Mouse (Mus musculus): ENCODE results near the gene Myh2. TPM values are rescaled to one million over a fixed set of nuclear protein-coding genes. Genes with fewer than 3 reads are reported as not detected.

Myh2 gene
- polyA plus RNA-seq, 1 experiment from 2014 or later: not detected

- no peak for ATAC-seq (ENCODE audit: low FRiP score)
- no peaks in the 10 kb centered on the region for H3K27me3 ChIP-seq (ENCODE audit: control insufficient read depth, insufficient read depth, low read length)
- no peaks in the 10 kb centered on the region for H3K9me3 ChIP-seq (ENCODE audit: control insufficient read depth, low read length)
- no peaks in the 10 kb centered on the region for H3K4me1 ChIP-seq (ENCODE audit: control insufficient read depth, insufficient read depth, low read length)
- no peak overlapping the region for H3K27ac ChIP-seq (ENCODE audit: low read depth, low read length)
- 92% methylated on average over 3 of the region's 3 CpGs for WGBS
- no peak overlapping the region for H3K4me2 ChIP-seq
- no peak overlapping the region for H3K4me3 ChIP-seq (ENCODE audit: low read depth, low read length)
- DNase-seq (ENCODE audit: low spot score, missing footprints): no peak
- no peaks in the 10 kb centered on the region for H3K36me3 ChIP-seq (ENCODE audit: control insufficient read depth, insufficient read depth, low read length)
- H3K9ac ChIP-seq (ENCODE audit: low read length): no peak overlapping the region
Observed at GRCm38 (mm10) chr11:67228731-67229130, 57.9 kb downstream of the Myh2 start.

DNA sequence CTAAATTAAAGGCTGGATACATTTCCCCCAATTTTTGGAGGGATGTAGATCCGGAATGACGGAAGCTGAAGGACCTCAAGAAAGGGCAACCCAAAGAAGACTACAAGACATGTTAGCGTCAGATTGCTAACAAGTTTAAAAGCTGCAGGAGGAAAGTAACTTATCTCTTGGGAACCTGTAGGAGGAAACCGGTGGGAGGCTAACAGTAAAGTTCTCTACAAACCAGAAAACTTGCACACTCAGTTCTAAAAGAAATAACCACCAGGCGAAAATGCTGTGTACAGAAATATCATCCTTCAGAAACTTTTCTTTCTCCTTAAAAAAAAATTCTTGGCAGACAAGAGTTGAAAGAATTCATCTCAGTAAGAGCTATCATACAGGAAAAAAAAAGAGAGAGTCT, 58.3 kb downstream of the Myh2 start:
- Histone ChIP-seq H3K27ac (ENCODE audit: low read depth, low read length) (no peak overlapping the region), H3K4me1 (ENCODE audit: control insufficient read depth, insufficient read depth, low read length) (no peaks in the 10 kb centered on the region), H3K4me3 (ENCODE audit: low read depth, low read length) (no peak overlapping the region), H3K27me3 (ENCODE audit: control insufficient read depth, insufficient read depth, low read length) (no peaks in the 10 kb centered on the region), H3K9me3 (ENCODE audit: control insufficient read depth, low read length) (no peaks in the 10 kb centered on the region), H3K9ac (ENCODE audit: low read length) (no peak overlapping the region), H3K4me2 (no peak overlapping the region), H3K36me3 (ENCODE audit: control insufficient read depth, insufficient read depth, low read length) (no peaks in the 10 kb centered on the region)
- ATAC-seq (ENCODE audit: low FRiP score) (no peak), DNase-seq (ENCODE audit: low spot score, missing footprints) (no peak)
- WGBS: 89% methylated on average over 5 of the region's 5 CpGs

- Histone ChIP-seq H3K36me3 (ENCODE audit: control insufficient read depth, insufficient read depth, low read length) (no peaks in the 10 kb centered on the region), H3K27me3 (ENCODE audit: control insufficient read depth, insufficient read depth, low read length) (no peaks in the 10 kb centered on the region), H3K9ac (ENCODE audit: low read length) (no peak overlapping the region), H3K4me2 (no peak overlapping the region), H3K27ac (ENCODE audit: low read depth, low read length) (no peak overlapping the region), H3K4me1 (ENCODE audit: control insufficient read depth, insufficient read depth, low read length) (no peaks in the 10 kb centered on the region), H3K4me3 (ENCODE audit: low read depth, low read length) (no peak overlapping the region), H3K9me3 (ENCODE audit: control insufficient read depth, low read length) (no peaks in the 10 kb centered on the region)
- ATAC-seq (ENCODE audit: low FRiP score) (no peak), DNase-seq (ENCODE audit: low spot score, missing footprints) (no peak)
- 89% methylated on average over 2 of the region's 2 CpGs for WGBS
Observed at GRCm38 (mm10) chr11:67229946-67230345, 59.1 kb downstream of the Myh2 start.

GRCm38 (mm10) chr11:67235639-67236358, 65.0 kb downstream of the Myh2 start:
- H3K4me3 ChIP-seq (ENCODE audit: low read depth, low read length): no peak overlapping the region
- H3K27ac ChIP-seq (ENCODE audit: low read depth, low read length): no peak overlapping the region
- H3K36me3 ChIP-seq (ENCODE audit: control insufficient read depth, insufficient read depth, low read length): no peaks in the 10 kb centered on the region
- no peak overlapping the region for H3K9ac ChIP-seq (ENCODE audit: low read length)
- ATAC-seq (ENCODE audit: low FRiP score) (no peak), DNase-seq (ENCODE audit: low spot score, missing footprints) (peak; percentile 85)
- WGBS: 65% methylated on average over 5 of the region's 5 CpGs
- no peaks in the 10 kb centered on the region for H3K27me3 ChIP-seq (ENCODE audit: control insufficient read depth, insufficient read depth, low read length)
- H3K4me2 ChIP-seq: no peak overlapping the region
- no peaks in the 10 kb centered on the region for H3K9me3 ChIP-seq (ENCODE audit: control insufficient read depth, low read length)
- no peaks in the 10 kb centered on the region for H3K4me1 ChIP-seq (ENCODE audit: control insufficient read depth, insufficient read depth, low read length)

GRCm38 (mm10) chr11:67236799-67237198, 66.0 kb downstream of the Myh2 start:
- H3K36me3 ChIP-seq (ENCODE audit: control insufficient read depth, insufficient read depth, low read length): no peaks in the 10 kb centered on the region
- H3K27me3 ChIP-seq (ENCODE audit: control insufficient read depth, insufficient read depth, low read length): no peaks in the 10 kb centered on the region
- WGBS: 89% methylated on average over 9 of the region's 9 CpGs
- H3K27ac ChIP-seq (ENCODE audit: low read depth, low read length): no peak overlapping the region
- H3K4me2 ChIP-seq: no peak overlapping the region
- no peak overlapping the region for H3K4me3 ChIP-seq (ENCODE audit: low read depth, low read length)
- H3K9ac ChIP-seq (ENCODE audit: low read length): no peak overlapping the region
- H3K4me1 ChIP-seq (ENCODE audit: control insufficient read depth, insufficient read depth, low read length): no peaks in the 10 kb centered on the region
- DNase-seq (ENCODE audit: low spot score, missing footprints) (no peak), ATAC-seq (ENCODE audit: low FRiP score) (no peak)
- H3K9me3 ChIP-seq (ENCODE audit: control insufficient read depth, low read length): no peaks in the 10 kb centered on the region

DNA sequence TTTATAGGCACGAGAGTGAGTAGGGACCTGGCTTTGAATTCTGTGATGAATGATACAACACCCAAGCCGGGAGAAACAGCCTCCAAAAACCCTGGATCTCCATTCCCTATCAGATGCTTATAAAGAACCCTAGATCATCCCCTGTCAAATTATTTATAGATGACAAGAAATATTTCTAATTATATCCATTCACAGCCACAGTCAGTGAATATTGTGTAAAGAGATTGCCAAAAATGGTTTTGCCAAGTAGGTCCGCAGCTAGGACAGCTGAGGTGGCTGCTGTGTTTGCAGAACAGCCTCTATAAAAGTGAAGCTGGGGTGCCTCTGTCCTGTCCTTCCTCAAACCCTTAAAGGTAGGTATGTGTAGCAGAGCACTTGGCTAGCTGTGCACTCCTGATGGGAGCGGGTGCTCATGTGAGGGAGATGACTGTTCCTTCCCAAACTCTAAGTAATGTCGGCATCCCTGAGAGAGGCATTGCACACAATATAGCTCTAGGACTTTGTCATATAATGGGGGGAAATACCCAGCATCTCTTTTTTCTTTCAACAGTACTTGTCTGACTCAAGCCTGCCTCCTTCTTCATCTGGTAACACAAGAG, 66.8 kb downstream of the Myh2 start, which contains the start of gene Myh4:
Gene Myh4 (plus strand): TSS at position 549 of the 599 bp plus-strand sequence.
- no peak within 1 kb of the TSS for H3K9ac ChIP-seq (ENCODE audit: low read length)
- no peak within 1 kb of the TSS for H3K4me3 ChIP-seq (ENCODE audit: low read depth, low read length)
- H3K27me3 ChIP-seq (ENCODE audit: control insufficient read depth, insufficient read depth, low read length): no peaks in the 10 kb centered on the region

DNA sequence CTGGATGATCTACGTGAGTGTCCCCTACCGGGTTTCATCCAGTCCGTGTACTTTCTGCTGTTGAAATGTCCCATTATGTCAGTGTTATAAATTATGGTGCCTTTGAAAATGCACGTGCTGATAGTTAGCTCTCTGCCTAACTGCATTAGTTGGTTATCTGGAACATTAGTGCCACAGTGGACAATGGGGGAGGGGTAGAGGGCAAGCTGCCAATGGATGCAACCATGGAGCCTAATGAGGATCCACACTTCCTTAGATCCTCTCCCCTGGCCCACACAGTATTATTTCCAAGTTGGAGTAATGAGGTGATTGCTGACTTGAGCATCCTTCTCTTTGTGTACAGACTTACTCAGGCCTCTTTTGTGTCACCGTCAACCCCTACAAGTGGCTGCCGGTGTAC, 70.2 kb downstream of the Myh2 start:
- 97% methylated on average over 6 of the region's 6 CpGs for WGBS
- DNase-seq (ENCODE audit: low spot score, missing footprints) (no peak), ATAC-seq (ENCODE audit: low FRiP score) (no peak)
- H3K4me3 ChIP-seq (ENCODE audit: low read depth, low read length): no peak overlapping the region
- H3K36me3 ChIP-seq (ENCODE audit: control insufficient read depth, insufficient read depth, low read length): no peaks in the 10 kb centered on the region
- H3K9ac ChIP-seq (ENCODE audit: low read length): no peak overlapping the region
- H3K27me3 ChIP-seq (ENCODE audit: control insufficient read depth, insufficient read depth, low read length): no peaks in the 10 kb centered on the region
- H3K27ac ChIP-seq (ENCODE audit: low read depth, low read length): no peak overlapping the region
- no peaks in the 10 kb centered on the region for H3K9me3 ChIP-seq (ENCODE audit: control insufficient read depth, low read length)
- H3K4me2 ChIP-seq: no peak overlapping the region
- H3K4me1 ChIP-seq (ENCODE audit: control insufficient read depth, insufficient read depth, low read length): no peaks in the 10 kb centered on the region

More for the DNA sequence above, 66.8 kb downstream of the Myh2 start, which contains the start of gene Myh4:
- DNase-seq (ENCODE audit: low spot score, missing footprints): no peak
- no peaks in the 10 kb centered on the region for H3K9me3 ChIP-seq (ENCODE audit: control insufficient read depth, low read length)
- 82% methylated on average over 5 of the region's 5 CpGs for WGBS
- H3K27ac ChIP-seq (ENCODE audit: low read depth, low read length): no peak within 1 kb of the TSS
- no peak within 1 kb of the TSS for H3K4me2 ChIP-seq
- H3K36me3 ChIP-seq (ENCODE audit: control insufficient read depth, insufficient read depth, low read length): no peaks in the 10 kb centered on the region
- H3K4me1 ChIP-seq (ENCODE audit: control insufficient read depth, insufficient read depth, low read length): no peaks in the 10 kb centered on the region
- ATAC-seq (ENCODE audit: low FRiP score): no peak

Other genes with a start within 250 kb of the Myh2 start
- gene Tmem238l, start 214.4 kb upstream of the Myh2 start, polyA plus RNA-seq (2014; fragmentation: Nextera tagmentation; extraction: Ambion mirVana): not detected in 2 replicates
- gene Tmem220, start 145.9 kb upstream of the Myh2 start, polyA plus RNA-seq (2014; fragmentation: Nextera tagmentation; extraction: Ambion mirVana): 0.92 and 1.4 TPM in 2 replicates
- gene Adprm, start 118.4 kb upstream of the Myh2 start, polyA plus RNA-seq (2014; fragmentation: Nextera tagmentation; extraction: Ambion mirVana): 34.8 and 40.5 TPM in 2 replicates
- 18.7 and 19.0 TPM in 2 replicates for gene Sco1, start 118.4 kb upstream of the Myh2 start, polyA plus RNA-seq (2014; fragmentation: Nextera tagmentation; extraction: Ambion mirVana)
- 0.51 and 0.54 TPM in 2 replicates for gene Myh3, start 92.7 kb upstream of the Myh2 start, polyA plus RNA-seq (2014; fragmentation: Nextera tagmentation; extraction: Ambion mirVana)
- not detected in 2 replicates for gene Myh1, start 29.0 kb downstream of the Myh2 start, polyA plus RNA-seq (2014; fragmentation: Nextera tagmentation; extraction: Ambion mirVana)
- not detected in 2 replicates for gene Myh4, start 67.0 kb downstream of the Myh2 start, polyA plus RNA-seq (2014; fragmentation: Nextera tagmentation; extraction: Ambion mirVana)
- gene Myh8, start 106.1 kb downstream of the Myh2 start, polyA plus RNA-seq (2014; fragmentation: Nextera tagmentation; extraction: Ambion mirVana): not detected in 2 replicates
- gene Myh13, start 150.6 kb downstream of the Myh2 start, polyA plus RNA-seq (2014; fragmentation: Nextera tagmentation; extraction: Ambion mirVana): 0.11 TPM in 1 of 2 replicates, not detected in the other